Mouse (Mus musculus): Measurements from ENCODE around the gene H2-DMb2. TPM values are rescaled to one million over a fixed set of nuclear protein-coding genes. Genes with fewer than 3 reads are reported as not detected.
A peak's percentile ranks its signal among the peaks of the same experiment; 100 is the strongest.

Gene H2-DMb2
- total RNA-seq (2021) = 1 to 10 TPM in 1 of 2 experiments, under 1 TPM in 1; 0.96 to 1.6 TPM
- long read RNA-seq, experiment 1, partial matches to known transcripts = 0 of 2 reads
- long read RNA-seq, experiment 1, other reads (novel, unspliced or antisense) = 1 of 2 reads
- long read RNA-seq, experiment 2, partial matches to known transcripts = 0 of 2 reads
- long read RNA-seq, experiment 2, other reads (novel, unspliced or antisense) = 0 of 2 reads

DNA sequence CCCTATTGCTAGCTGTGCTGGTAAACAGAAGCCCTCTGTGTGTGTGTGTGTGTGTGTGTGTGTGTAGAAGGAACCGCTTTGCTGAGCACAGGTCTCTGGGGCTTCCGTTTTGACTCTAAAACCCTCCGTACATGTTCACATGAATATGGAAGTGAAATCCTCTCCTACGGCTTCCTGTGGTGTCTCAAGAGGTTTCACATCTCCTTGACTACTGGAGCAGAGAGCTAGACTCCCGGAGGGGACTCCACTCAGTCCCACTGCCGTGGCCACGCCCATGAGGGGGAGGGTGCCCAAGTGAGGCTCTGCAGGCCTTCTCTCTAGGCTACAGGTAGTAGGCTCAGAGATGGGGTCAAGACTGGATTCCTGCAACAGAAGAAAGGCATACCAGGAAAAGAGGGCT, at the start of gene H2-DMb2:
H2-DMb2 (plus strand) TSS at position 275 of the 400 bp plus-strand sequence.
- DNase-seq = peak; percentile 71 to 73
- intact Hi-C loops (cut with DNase I) = no loop called here

DNA sequence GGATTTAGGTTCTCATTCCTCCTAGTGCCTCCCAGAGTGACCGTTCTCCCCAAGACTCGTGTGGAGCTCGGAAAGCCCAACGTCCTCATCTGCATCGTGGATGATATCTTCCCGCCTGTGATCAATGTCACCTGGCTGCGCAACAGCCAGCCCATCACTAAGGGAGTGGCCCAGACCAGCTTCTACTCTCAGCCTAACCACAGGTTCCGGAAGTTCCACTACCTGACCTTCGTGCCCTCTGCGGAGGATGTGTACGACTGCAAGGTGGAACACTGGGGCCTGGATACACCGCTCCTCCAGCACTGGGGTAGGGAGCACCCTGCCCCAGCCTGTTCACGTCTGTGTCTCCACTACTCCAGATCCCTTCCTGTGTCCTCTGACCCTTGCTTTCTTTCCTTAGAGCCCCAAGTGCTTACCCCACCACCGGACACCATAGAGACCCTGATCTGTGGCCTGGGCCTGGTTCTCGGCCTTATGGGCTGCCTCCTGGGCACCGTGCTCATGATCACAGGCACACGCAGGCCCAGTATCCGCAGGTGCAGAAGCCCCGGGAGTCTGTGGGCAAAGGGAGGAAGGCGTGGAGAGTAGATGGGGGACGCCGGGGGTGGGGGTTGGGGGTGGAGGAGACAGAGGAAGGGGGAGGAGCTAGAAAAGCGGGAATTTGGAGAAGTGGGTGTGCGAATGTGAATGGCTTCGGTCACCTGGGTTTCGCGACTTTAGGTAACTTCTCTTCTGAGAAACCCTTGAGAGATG, 48.6 kb upstream of the H2-DMb2 start:
- intact Hi-C loops (cut with DNase I) = no loop called here
- DNase-seq = no peak

DNA sequence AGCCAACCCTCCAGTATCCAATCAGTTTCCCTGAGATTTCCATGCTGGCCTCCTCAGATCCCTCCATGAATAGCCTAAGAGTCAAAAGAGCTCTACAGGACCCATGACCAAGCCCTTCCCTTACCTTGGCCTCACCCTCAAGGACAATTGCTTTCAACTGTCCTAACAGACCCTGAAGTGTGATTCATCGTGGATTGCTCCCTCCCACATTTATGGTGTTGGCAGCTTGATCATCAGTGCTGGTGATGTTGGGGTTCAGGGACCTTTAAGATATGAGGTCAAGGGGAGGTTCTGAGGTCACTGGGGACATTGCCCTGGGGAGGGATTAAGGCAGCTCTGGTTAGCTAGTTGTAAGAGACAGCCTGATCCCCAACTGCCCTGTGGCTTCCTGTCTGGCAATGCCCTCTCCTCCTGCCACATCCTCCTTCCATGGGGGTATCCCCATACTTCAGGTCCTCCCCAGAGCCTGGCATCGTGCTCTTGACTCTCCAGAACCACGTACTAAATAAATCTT, 46.6 kb upstream of the H2-DMb2 start:
- intact Hi-C loops (cut with DNase I) = no loop called here
- DNase-seq = no peak

DNA sequence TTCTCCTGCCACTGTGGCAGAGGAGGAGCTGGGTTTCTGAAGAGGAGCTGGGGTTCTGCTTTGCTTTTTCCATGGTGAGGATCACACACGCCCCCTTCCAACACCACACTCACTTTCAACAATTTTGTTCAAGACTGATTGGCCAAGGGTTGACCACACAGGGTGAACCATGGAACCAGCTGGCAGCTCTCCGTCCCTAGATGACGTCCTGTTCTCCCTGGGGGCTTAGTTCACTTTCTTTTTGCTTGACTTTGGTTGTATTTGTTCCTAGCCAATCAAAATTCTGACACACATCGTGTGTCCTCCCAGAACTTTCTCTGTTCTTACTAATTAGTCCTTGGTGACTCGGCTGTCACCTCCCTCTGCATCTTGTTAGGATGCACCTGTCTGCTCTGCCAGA, 45.8 kb upstream of the H2-DMb2 start:
- DNase-seq = no peak
- intact Hi-C loops (cut with DNase I) = no loop called here

DNA sequence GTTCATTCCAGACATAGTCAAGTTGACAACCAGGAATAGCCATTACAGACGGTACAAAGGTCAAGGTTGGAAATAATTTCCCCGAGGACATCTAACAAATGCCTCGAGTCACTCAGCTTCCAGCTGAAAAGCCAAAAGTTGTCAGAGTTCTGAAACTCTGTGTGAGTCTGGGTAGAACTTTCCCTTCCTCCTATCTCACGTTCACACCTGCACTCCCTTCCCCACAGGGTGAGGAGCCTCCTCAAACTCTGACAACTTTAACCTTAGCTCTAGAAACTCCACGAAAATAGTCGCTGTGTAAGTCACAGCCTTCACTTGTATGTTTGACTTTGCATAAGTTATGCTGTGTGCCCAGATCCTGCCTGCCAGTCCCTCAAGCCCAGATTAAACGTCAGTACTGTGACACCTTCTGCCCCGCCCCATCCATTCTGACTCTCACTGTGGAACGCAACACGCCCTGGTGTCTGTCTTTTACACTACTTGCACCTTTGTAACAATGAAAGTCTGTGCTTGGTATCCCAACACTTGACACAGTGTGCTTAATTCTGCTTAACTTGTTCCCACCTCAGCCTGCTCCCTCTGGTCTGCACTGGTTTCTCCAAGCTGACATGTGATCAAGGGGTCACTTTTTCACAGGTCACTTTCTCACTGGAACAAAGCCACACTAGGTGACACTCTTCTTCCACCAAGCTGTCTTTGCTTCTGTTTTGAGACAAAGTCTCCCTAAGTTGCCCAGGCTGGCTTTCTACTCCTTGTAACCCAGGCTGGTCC, 44.2 kb upstream of the H2-DMb2 start:
- intact Hi-C loops (cut with DNase I) = no loop called here
- DNase-seq = no peak

DNA sequence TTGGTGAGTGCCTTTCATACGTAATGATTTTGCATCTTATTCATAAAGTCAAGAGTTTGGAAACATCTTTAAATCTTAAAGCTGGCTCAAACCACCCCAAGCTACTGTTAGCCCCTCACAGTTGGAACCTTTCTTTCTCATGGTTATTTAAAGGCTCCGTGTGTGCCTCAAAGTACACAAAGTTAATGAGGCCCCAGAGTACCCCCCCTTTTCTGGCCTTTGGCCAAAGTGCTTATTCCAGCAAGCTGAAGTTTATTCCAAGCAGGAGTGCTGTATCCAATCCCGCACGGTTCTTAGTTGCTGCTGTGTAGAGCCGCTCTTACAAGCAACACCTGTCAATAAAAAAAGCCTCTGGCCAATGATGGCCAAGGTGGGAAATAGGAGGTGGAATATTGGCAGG, 43.6 kb upstream of the H2-DMb2 start:
- intact Hi-C loops (cut with DNase I) = no loop called here
- DNase-seq = no peak

DNA sequence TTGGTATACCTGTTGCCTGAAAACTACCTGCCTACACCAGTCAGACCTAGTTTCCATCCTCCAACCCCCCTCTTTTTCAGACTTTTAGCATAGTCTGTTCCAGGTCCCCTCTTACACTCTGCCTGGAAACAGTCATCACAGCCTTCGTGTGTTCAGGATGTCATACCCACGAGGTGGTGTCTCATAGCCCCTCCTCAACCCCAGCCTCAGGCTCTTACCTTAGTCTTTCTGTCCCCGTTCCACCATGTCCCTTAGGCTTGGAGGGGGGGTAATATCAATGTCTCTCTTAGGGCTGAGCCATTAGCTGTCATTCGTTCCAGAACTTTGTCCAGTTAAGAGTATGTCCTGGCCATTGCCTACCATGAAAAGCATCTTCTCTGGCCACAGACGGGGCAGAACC, 41.9 kb upstream of the H2-DMb2 start:
- DNase-seq = no peak
- intact Hi-C loops (cut with DNase I) = loop anchor here (1.0 to 10.0 kb wide), 3 partner anchors 31 to 134 kb away; partner anchors contain the start of gene H2-Ob

DNA sequence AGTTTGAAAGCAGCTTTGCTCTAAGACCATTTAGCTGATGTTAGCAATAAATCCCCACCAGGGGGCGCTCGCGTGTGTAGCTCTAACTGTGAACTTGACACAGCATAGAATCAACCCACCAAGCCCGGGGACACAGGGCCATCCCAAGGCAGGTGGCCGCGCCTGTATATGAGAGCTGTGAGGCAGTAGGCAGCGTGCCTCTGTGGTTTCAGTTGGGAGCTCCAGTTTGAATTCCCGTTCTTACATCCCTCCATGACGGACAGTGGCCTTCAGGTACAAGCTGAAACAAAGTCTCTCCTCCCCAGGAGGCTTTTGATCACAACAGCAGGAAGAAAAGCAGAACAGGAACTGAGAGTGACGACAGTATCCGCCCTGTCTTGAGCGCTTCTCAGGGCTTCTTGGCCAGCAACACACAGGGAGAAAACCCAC, 41.5 kb upstream of the H2-DMb2 start:
- intact Hi-C loops (cut with DNase I) = loop anchor here (1.0 to 10.0 kb wide), 3 partner anchors 31 to 133 kb away; partner anchors contain the start of gene H2-Ob
- DNase-seq = peak; percentile 93 to 95

DNA sequence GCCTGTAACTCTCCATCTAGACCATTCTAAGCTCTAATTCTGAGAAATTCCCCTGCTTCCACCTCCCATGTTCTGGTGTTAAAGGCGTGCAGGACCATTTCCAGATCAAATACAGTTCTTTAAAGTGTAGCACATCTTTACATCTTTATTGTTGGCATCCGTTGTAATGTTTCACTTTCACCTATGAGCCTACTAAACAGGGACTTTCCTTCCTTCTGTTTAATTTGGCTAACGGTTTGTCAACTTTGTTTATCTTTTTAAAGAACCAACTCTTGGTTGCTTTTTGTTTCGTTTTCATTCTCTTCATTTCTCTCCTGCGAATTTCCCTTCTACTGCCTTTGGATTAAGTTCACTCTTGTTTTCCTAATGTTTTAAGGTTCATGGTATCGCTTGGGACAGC, 40.3 kb upstream of the H2-DMb2 start:
- DNase-seq = no peak
- intact Hi-C loops (cut with DNase I) = loop anchor here (10.0 kb wide), 1 partner anchor 132 kb away; the partner anchor contains the start of gene H2-Ob

DNA sequence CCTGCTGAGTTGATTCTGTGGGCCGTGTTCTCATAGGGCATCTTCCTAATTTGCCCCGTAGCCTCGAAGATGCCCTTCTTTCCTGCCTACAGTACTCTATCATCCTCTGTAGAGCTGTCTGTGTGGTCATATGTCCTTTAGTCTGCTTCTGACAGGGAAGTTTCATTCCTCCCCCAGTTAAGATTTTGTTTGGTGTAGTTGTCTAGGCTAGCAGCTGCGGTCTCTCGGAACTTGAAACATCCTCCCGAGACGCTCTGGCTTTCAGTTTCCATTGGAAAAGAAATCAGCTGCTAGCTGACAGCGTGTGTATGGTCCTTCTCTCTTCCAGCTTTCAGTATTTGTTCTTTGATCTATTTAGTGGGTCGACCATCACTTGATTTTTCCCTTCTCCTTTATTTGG, 38.3 kb upstream of the H2-DMb2 start:
- intact Hi-C loops (cut with DNase I) = loop anchor here (10.0 kb wide), 1 partner anchor 130 kb away; the partner anchor contains the start of gene H2-Ob

DNA sequence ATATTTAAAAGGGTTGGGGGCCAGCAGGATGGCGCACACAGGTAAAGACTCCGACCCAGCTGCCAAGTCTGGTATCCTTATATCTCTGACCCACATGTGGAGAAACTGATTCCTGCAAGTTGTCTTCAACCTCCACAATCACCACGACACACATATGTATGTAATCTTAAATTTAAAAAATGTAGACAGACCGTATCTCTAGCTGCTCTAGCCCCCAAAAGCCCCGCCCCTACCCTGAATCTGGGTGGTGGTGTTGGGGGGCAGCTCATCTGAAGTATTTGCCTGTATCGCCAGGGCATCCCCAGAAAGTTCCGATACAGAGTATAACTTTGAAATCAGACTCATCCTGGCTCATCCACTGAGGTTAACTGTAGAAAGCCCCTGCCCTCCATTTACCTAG, 36.6 kb upstream of the H2-DMb2 start:
- DNase-seq = no peak
- intact Hi-C loops (cut with DNase I) = loop anchor here (10.0 kb wide), 1 partner anchor 128 kb away; the partner anchor contains the start of gene H2-Ob

More for the DNA sequence above, 38.3 kb upstream of the H2-DMb2 start:
- no peak for DNase-seq

DNA sequence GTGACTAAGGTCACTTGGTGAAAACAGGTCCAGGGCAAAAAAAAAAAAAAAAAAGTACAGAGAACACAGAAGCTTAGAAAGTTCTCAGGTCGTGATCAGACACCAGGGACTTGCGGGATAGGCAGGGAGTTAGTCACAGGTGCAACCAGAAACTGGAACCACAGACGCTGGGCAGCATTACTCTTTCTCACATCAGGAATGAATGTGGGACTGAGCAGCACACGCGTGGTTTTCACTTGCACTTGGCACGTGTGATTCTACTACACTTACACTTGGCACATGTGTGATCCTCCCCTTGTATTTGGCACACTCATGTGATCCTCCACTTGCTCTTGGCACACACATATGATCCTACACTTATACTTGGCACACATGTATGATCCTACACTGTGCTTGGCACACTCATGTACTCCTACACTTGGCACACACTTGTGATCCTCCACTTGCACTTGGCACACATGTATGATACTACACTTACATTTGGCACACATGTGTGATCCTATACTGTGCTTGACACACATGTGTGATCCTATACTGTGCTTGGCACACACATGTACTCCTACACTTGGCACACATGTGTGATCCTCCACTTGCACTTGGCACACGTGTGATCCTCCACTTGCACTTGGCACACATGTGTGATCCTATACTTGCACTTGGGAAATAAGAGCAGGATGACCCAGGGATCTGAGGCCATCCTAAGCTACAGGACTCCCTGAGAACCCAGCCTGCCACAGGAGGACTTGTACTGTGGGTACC, 35.8 kb upstream of the H2-DMb2 start:
- DNase-seq = no peak
- intact Hi-C loops (cut with DNase I) = loop anchor here (10.0 kb wide), 1 partner anchor 128 kb away; the partner anchor contains the start of gene H2-Ob

DNA sequence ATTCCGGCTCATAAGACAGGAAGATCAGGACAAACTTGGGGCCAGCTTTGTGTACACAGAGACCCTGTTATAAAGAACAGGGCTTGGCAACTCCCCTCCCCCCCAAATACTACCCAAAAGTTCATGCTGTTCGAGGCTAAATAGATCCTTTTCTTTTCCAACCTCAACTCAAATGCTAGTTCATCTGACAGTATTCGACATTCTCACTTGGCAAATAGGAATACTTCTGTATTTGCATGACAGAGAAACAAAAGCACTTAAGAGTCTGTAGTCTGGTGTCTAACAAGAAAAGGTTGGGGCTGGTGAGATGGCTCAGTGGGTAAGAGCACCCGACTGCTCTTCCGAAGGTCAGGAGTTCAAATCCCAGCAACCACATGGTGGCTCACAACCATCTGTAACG, 34.6 kb upstream of the H2-DMb2 start:
- DNase-seq = no peak
- intact Hi-C loops (cut with DNase I) = loop anchor here (10.0 kb wide), 1 partner anchor 126 kb away; the partner anchor contains the start of gene H2-Ob

DNA sequence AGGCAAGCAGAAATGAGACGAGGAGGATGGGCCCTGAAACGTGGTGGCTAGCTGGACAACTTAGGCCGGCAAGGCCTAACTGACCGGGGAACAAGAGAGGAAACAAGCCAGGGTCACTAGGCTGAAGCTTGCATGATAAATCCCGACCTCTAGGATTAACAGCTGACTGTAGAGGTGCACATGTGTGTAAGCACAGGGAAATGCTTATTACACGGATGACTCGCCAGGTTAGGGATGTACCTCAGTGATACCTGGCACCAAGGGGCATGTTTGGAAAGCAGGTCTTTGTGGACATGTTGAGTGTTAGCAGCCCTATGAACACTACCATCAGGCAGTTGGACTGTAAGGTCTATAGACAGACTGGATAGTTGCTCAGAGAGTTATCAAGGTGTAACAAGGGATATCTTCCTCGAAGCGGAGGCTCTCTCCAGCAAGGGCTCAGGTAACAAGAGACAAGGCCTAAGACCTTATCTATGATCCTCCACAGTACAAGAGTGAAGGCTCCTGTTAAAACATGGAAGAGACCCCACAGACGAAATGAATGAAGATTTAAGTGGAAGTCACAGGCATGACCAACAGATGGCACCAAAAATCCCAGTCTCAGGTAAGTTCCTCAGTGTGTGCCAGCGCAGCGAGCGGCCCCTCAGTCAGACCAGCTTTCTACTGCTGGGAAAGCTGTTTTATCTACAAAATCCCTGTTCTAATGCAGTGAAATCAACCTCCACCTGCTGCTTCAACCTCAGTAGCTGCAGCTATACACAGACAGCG, 33.9 kb upstream of the H2-DMb2 start:
- no peak for DNase-seq

DNA sequence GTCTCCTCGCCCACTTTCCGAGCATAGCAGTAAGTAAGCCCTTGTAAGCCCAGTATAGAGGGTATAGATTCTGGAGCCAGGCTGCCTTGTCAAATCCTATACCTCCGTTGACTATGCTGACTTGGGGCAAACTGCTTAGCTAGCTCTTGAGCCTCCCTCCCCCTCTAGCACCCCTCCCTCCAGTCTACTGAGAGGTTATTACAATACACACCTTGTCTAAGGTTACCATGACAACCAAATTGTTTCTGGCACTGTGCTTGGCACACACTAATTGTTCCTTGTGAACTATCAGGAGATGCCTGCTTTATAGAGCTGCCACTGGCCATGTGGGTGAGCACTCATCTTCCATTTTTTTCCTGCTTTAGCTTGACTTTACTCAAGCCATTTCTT, 33.3 kb upstream of the H2-DMb2 start:
- intact Hi-C loops (cut with DNase I) = loop anchor here (10.0 kb wide), 3 partner anchors 125 to 1135 kb away; partner anchors contain the start of genes Ddx39b and H2-Ob
- no peak for DNase-seq

More for the DNA sequence above, 33.9 kb upstream of the H2-DMb2 start:
- intact Hi-C loops (cut with DNase I) = loop anchor here (10.0 kb wide), 1 partner anchor 126 kb away; the partner anchor contains the start of gene H2-Ob

DNA sequence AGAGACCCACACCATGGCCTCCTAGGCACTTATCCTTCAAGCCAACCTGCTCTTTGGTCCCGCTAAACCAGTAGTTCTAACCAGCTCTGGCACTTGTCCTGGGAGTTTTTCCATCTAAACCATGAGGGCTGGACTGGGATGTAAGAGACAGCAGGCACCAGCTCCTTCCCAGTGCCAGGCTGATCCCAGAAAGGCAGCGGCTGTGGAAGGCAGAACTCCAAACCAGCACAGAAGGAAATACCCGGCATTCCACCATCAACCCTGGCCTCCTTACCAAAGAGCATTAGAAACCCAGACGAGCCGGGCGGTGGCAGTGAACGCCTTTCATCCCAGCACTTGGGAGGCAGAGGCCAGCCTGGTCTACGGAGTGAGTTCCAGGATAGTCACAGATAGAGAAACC, 32.8 kb upstream of the H2-DMb2 start:
- intact Hi-C loops (cut with DNase I) = loop anchor here (10.0 kb wide), 2 partner anchors 1044 to 1134 kb away; partner anchors contain the start of gene Ddx39b

DNA sequence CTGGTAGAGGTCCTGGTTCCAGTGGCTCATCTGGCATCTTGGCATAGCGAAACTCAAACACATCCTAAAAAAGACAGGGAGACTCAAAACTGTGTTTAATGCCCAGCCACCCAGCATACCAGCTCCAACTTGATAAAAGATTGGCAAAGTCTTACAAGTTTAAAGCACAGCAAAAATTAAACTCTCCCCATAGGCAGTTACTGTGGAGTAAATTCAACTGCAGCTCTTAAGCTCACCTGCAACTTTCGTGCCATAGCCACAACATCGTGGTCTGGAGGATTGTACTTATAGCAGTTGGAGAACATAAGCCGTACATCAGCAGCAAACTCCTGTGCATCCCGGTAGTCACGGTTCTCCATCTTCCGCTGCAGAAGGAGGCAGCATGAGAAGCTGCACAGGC, 29.0 kb upstream of the H2-DMb2 start:
- intact Hi-C loops (cut with DNase I) = loop anchor here (10.0 kb wide), 2 partner anchors 1041 to 1131 kb away; partner anchors contain the start of gene Ddx39b
- DNase-seq = no peak

More for the DNA sequence above, 32.8 kb upstream of the H2-DMb2 start:
- no peak for DNase-seq

DNA sequence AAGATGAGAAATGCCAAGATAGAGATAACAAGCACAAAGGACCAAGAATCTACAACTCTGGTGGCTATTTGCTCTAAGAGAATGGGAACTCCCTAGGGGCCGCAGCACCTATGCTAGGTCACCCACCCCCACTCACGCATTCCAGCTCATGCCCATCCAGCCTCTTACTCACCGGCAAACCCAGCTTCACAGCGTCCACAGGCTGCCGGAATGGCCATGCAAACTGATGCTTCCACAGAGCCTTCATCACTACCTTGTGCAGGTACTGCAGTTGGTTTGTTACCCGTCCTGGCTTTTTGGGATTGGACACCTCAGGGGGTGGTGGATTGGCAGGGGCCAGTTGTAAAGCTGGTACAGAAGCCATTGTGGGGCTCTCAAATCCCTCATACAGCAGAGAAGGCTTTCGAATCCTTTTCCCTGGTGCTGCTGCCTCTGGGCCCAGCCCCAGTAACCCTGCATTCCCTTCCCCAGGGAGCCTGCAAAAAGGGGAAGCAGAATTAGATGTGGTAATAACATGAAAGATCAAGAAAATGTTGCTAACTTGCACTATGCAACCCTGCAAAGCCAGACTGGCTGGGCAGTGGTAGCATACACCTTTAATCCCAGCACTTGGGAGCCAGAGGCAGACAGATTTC, 26.3 kb upstream of the H2-DMb2 start:
- intact Hi-C loops (cut with DNase I) = loop anchor here (5.0 to 10.0 kb wide), 3 partner anchors 85 to 1128 kb away; partner anchors contain the start of genes Ddx39b, Rxrb and Slc39a7

More for the DNA sequence above, 26.3 kb upstream of the H2-DMb2 start:
- DNase-seq = no peak
